Mouse (Mus musculus): Measurements from ENCODE around the gene Arl6ip4.

Gene Arl6ip4

DNA sequence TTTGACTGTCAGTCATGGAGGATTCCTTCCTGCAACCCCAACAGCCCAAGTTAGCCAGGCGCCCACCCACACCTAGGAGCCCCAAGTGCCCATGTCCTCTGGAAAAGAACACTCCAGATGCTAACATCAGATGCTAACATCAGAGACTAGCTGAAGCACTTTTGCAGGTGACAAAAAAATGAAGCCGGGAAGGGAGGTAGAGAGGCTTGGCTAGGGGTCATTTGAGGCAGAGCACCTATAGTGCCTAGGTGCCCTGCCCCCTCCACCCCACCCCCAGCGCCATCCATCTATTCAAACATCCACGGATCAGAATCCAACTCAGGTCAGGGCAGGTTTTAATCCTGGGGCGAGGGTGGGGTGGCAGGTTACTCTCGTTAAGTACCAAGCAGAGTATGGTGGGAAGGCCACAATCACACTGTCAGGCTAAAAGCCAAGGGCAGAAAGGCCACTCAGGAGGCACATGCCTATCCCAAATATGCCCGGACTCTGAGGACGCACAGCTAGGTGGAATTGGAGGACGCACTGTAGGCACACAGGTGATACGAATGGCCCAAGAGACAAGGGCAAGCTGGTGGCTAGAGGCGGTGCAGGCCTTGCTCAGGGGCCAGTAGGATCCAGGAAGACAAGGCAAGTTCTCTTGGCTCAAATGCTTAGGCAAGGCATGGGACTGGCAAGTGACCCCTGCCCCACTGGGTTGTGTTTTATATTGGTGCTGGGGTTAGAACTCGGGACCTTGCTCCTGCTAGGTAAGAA lies 21.9 kb upstream of the Arl6ip4 start:
- no peak for DNase-seq (ENCODE audit: low read depth in 1 of 2, low spot score in 2 of 2)

GRCm38 (mm10) chr5:124095077-124095581 lies 20.8 kb upstream of the Arl6ip4 start:
- DNase-seq (ENCODE audit: low read depth in 1 of 2, low spot score in 2 of 2): no peak

- peak; percentile 98 to 100 for DNase-seq (ENCODE audit: low read depth in 1 of 2, low spot score in 2 of 2)
Observed at GRCm38 (mm10) chr5:124095596-124096232, 20.2 kb upstream of the Arl6ip4 start, which contains the start of gene Abcb9. TSS of gene Abcb9 (minus strand) at chr5:124095798.

DNA sequence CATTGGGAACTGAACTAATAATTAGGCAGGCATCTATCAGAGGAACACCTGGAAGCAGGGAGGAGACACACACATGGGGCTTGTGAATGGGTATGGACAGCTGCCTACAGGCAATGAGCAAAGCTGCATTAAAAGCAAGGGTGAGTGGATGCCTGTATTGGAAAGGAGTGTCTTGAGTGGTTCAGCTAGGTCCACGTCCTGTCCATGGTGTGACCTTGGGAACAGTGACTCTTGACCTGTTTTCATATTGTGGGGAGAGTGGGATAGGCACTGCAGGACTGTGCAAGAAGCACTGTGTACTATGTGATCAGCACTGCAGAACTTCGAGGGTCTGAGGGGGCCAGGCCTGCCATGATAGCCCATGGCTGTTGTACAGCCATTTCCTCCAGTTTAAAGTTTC lies 17.0 kb upstream of the Arl6ip4 start:
- no peak for DNase-seq (ENCODE audit: low read depth in 1 of 2, low spot score in 2 of 2)

DNA sequence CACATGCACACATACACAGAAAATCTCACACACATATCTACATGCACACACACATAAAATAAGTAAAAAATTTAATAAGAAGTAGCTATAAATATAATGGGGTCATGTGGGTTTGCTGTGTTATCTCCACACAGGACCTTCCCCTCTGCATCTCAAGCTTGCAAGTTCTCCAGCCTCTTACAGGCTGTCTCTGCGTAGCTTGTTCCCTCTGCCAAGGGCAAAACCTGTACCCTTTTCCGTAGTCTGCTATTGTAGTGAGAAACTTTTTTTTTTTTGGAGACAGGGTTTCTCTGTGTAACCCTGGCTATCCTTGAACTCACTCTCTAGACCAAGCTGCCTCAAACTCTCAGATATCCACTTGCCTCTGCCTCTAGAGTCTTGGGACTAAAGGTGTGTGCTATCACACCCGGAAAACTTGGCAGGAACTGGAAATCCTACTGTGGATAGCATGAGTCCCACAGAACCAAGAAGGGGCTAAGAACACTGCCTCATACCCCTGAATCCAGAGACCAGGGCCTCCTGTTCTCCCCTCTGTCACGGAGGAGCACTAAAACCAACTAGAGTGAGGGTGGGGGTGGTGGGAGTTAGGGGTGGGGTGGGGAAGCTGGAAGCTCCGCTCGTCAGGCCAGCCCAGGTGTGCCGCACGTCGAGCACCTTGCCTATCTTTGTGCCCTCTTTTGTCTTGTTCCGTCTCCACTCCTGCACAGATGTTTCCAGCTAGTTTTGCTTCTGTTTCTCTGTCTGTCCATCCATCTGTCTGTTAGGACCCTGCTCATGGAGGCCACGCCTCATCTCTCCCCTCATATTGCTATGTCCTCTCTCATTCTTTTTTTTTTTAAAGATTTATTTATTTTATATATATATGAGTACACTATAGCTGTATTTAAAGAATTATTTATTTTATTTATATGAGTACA lies 15.5 kb upstream of the Arl6ip4 start:
- DNase-seq (ENCODE audit: low read depth in 1 of 2, low spot score in 2 of 2): no peak

DNA sequence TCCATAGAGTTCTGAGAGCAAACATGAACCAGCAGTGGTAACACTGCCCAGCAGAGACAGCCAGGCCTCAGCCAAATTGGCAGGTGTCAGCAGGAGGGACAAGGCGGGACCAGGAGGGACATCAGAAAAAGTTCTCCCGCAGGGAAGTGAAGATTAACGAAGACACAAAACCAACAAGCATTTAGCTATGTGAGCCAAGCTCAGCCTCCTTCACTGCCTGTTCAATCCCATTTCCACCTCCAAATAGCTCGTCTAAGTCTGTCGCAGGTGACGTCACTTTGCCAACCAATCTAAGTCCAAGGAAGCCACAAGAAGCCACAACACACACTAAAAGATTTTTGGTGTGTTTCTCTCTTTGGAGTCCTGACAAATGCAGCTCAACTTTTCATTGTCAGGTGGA lies 13.6 kb upstream of the Arl6ip4 start:
- no peak for DNase-seq (ENCODE audit: low read depth in 1 of 2, low spot score in 2 of 2)

DNA sequence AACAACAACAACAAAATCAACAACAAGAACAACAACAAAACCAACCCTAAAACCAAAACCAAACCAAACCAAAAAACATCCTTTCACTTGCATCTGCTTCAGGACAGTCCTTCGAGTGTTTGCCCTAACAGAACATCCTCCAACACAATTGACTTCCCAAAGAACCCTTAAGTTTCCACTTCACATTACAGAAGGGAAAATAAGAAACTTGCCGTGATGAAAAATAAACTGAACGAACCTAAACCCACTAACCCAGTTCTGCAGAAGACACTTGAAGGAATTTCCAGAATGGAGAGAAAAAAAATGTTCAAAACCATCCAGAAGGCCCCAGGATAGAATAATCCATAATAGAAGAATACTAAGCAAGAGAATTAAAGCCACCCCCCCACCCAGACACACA lies 12.9 kb upstream of the Arl6ip4 start:
- no peak for DNase-seq (ENCODE audit: low read depth in 1 of 2, low spot score in 2 of 2)

DNA sequence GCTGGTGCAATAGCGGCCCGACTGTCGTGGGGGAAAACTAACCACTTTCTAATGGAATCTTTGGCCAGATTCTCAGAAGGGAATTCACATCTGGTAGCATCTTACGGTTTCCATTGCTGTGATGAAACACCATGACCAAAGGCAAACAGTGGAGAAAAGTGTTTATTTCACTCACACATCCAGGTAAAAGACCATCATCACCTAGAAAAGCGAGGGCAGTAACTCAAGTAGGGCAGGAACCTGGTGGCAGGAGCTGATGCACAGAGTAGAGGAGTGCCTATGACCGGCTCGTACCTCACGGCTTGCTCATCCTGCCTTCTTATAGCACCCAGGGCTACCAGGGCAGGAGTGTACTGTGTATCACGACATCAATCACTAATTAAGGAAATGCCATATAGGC lies 12.3 kb upstream of the Arl6ip4 start:
- no peak for DNase-seq (ENCODE audit: low read depth in 1 of 2, low spot score in 2 of 2)

DNA sequence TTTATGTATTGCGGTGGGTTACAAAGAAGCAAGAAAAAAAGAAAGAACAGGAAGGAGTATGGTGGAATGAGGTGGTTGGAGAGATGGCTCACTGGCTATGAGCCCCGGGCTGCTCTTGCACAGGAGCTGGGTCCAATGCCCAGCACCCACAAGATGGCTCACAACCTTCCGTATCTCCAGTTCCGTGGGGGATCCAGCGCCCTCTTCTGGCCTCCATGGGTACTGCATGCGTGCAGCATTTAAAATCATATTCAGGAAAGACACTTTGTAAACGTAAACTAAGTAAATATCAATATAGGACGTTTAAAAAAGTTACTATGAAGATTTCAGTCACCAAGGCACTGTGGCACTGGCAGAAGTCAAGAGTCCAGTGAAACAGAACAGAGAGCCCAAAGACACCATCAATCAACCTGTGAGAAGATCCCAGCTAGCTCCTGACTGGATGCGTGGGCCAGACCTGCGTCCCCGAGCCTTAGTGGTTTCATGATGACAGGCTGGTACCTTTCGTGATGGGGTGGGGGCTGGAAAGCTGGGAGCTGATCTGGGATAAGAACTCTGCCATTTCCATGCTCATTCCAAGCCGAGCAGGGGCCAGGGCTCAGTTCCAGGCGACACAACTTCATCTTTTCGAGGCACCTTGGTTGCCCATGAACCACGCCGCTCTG lies 4.7 kb upstream of the Arl6ip4 start:
- peak in 1 of 2 experiments; percentile 33 for DNase-seq (ENCODE audit: low read depth in 1 of 2, low spot score in 2 of 2)

GRCm38 (mm10) chr5:124111742-124112497 lies 4.0 kb upstream of the Arl6ip4 start, which contains the start of gene Ogfod2:
TSS of gene Ogfod2 (plus strand) at chr5:124112297.
- DNase-seq (ENCODE audit: low read depth in 1 of 2, low spot score in 2 of 2): peak; percentile 82 to 86

GRCm38 (mm10) chr5:124112531-124112930 lies 3.4 kb upstream of the Arl6ip4 start:
- no peak for DNase-seq (ENCODE audit: low read depth in 1 of 2, low spot score in 2 of 2)

- peak in 1 of 2 experiments; percentile 46 for DNase-seq (ENCODE audit: low read depth in 1 of 2, low spot score in 2 of 2)
Observed at GRCm38 (mm10) chr5:124113030-124113429, 2.9 kb upstream of the Arl6ip4 start.

DNA sequence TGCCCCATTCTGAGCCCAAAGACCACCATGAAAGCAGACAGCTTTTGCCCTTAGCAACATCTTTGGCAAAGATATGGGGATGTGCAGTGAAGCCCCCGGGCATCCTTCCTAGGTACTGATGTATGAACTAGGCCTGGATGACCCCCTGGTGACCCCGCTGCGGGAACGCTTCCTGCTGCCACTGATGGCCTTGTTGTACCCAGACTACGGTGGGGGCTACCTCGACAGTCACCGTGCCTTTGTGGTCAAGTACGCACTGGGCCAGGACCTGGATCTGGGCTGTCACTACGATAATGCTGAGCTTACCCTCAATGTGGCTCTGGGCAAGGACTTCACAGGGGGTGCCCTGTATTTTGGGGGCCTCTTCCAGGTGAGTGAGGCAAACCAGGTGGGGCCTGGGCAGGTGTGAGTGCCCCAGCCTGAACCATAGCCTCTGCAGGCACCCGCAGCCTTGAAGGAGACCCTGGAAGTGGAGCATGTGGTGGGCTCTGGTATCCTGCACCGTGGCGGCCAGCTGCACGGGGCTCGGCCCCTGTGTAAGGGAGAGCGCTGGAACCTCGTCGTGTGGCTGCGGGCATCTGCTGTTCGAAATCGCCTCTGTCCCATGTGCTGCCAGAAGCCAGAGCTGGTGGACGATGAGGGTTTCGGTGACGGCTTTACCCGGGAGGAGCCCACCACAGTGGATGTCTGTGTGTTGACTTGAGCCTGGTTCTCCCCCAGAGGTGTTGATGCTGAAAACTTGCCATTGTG lies 1.4 kb upstream of the Arl6ip4 start:
- DNase-seq (ENCODE audit: low read depth in 1 of 2, low spot score in 2 of 2): no peak

GRCm38 (mm10) chr5:124115531-124115930 lies 358 bp upstream of the Arl6ip4 start:
- DNase-seq (ENCODE audit: low read depth in 1 of 2, low spot score in 2 of 2): no peak

DNA sequence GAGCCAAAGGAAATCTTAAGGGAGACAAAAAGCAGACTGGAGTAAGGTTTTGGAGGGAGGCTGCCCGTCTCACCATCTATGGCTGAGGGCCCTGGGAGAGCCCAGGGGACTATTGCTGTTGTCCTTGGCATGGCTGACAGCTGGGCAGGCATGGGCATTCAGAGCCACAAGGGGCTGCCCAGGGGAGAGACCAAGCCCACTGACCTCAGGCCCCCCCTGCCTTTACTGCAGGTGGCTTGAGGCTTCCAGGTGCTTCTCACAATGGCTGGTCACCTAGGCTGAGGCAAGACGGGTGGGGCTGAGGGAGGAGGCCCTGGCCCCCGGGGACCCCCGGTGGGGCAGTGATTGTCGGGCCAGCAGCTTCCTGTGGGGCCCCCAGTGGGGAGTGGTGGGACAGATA lies 3.3 kb downstream of the Arl6ip4 start:
- DNase-seq (ENCODE audit: low read depth in 1 of 2, low spot score in 2 of 2): no peak

DNA sequence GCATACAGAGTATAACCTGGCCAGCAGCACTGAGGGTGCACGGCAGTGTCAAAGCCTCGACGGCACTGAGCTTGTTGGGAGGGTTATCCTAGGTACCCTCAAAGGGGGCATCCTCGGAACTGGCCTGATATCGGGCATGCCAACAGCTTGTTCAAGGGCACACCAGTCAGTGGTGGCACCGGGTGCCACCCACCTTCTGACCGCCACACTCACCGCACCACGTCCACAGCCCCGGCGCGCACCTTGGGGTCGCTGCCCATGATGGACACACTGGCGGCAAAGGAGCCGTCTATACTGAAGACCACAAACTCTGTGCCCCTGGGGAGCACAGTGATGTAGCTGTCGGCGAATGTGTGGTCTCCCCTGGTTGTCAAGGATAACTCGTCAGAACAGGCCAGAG lies 6.5 kb downstream of the Arl6ip4 start:
- DNase-seq (ENCODE audit: low read depth in 1 of 2, low spot score in 2 of 2): no peak

GRCm38 (mm10) chr5:124125093-124125492 lies 9.2 kb downstream of the Arl6ip4 start:
- DNase-seq (ENCODE audit: low read depth in 1 of 2, low spot score in 2 of 2): no peak

DNA sequence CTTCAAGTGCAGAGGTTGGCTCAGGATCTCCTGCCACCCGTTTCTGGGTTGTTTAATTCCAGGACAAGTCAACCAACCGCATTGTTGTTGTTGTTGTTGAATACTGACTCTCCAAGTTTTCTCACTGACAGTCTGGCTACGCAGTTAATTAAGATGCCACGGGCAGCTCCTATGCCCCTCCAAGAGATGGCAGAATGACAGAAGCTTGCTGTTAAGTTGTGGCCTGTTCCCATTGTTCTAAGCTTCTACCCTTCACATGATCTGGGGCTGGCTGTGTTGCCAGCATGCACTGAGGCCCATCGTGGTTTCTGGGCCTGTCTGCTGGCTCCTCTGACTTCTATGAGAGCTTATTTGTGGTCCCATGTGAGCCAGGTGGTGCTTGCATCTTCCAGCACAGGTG lies 18.4 kb downstream of the Arl6ip4 start:
- DNase-seq (ENCODE audit: low read depth in 1 of 2, low spot score in 2 of 2): no peak

DNA sequence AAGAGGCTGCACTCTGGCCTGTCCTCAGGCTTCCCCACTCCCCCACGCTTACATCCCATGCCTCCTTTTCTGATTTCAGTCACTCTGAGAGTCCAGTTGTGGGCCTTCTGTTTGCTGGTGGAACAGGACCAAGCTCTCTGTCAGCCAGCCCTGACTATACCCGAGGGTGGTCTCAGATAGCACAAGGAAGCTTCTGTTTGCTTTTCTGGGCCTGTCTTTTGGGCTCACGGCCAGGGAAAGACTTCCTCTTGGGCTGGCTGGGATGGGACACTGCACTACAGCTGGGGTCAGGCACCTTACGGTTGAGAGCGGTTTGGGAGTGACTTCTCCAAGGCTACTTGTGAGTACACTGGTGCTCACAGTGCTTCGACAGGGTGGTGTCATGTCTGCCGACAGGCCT lies 22.2 kb downstream of the Arl6ip4 start:
- DNase-seq (ENCODE audit: low read depth in 1 of 2, low spot score in 2 of 2): no peak
